Mouse (Mus musculus): ENCODE results near the gene Nxnl2.
"Not testable (repeated sequence)": the region's sequence is repeated elsewhere in the genome, so short reads cannot be mapped to it uniquely, and the experiment has no call there.

Gene Nxnl2

DNA sequence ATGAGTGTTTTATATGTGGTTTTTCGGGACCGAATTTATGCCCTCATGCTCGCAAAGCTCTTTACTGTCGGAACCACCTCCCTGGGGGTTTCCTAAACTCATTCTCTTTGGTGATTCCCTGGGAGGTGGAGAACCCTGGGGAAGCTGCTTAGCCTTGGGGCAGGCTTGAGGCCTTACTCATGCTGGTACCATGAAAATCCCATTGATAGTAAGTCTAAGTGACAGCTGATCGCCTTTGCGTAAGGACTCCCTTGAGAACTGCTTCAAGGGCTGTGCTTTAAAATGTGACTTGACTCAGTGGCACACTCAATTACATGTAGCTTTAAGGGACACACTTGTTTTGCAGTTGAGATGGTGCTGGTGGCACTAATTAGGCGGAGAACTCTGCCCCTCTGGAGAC is 1.8 kb downstream of the Nxnl2 start:
- in situ Hi-C loops (cut with MboI; ENCODE audit: unreplicated experiment in 2 of 2) = loop anchor here (5.0 to 10.0 kb wide), 2 partner anchors 208 to 215 kb away; no protein-coding TSS in a partner anchor

DNA sequence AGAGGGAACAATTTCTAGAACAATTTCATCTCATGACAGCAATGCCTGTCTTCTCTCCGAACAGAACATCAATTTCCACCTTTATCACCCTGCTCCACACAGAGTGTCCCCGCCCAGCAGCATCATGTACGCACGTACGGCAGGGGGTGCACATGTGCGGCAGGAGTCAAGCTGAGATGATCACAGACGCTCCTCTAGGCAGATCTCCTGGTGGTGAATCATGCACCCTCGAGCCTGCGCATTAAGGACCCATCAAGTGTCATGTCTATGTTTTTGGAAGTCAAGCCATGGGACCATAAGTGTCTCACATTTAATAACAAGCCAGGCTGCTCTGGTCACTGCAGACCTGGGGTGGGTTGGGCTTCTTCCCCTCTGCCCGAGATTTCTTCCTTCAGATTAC is 8.1 kb downstream of the Nxnl2 start:
- in situ Hi-C loops (cut with MboI; ENCODE audit: unreplicated experiment in 2 of 2) = loop anchor here in 1 of 2 experiments (10.0 kb wide), 1 partner anchor 214 kb away; no protein-coding TSS in a partner anchor

DNA sequence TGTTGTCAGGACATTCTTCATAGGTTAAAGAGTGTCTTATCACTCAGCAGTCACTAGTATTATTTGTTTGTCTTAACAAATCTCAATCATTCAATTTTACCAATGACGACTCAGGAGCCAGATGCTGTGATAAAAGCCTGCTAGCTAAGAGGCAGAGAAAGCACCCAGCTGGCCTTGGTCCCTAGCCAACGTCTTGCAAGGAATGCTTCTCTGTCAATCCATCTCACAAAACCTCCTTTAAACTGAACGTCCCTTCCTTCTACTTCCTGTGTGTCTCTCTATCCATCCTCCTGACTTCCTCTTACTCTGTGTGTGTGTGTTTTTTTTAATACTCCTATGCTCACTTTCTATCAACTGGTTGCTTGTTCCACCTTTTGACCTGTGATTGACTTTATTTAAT is 8.5 kb downstream of the Nxnl2 start:
- in situ Hi-C loops (cut with MboI; ENCODE audit: unreplicated experiment in 2 of 2) = loop anchor here in 1 of 2 experiments (10.0 kb wide), 1 partner anchor 215 kb away; no protein-coding TSS in a partner anchor

DNA sequence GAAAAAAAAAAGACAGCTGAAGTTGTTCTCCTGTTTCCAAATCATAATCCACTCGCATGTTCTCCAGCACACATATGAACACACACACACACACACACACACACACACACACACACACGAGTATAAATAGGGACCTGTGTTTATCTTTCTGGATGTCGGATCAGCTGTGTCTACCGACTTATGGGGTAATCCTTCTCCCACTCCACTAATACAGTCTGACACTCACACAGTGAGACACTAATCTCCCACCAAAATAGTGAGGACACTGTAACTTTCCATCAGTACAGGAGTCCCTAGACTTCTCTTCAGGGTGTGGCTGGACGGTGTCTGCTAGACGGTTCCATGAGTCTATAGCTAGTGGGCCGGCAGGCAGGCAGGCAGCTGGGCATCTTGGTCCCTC is 11.4 kb downstream of the Nxnl2 start:
- in situ Hi-C loops (cut with MboI; ENCODE audit: unreplicated experiment in 2 of 2) = loop anchor here in 1 of 2 experiments (5.0 kb wide), 1 partner anchor 230 kb away; no protein-coding TSS in a partner anchor

DNA sequence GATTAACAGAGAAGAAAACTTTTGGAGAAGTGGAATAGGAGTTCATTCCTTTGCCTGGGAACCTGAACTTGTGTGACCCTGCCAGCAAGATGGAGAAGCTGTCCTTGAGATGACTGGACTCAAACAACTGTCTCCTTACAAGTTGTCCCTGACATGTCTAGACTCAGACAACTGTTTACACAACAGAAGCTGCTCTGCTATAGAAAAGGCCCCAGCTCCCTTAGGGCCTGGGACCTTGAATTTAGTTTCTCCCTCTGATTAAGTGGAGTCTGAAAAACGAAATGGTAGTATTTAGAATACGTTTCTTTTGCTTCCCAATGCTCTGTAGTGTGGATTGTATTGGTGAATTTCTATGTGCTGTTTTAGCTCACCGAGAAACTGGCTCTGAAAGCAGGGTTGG is 14.1 kb downstream of the Nxnl2 start:
- in situ Hi-C loops (cut with MboI; ENCODE audit: unreplicated experiment in 2 of 2) = loop anchor here (5.0 kb wide), 1 partner anchor 227 kb away; no protein-coding TSS in a partner anchor

DNA sequence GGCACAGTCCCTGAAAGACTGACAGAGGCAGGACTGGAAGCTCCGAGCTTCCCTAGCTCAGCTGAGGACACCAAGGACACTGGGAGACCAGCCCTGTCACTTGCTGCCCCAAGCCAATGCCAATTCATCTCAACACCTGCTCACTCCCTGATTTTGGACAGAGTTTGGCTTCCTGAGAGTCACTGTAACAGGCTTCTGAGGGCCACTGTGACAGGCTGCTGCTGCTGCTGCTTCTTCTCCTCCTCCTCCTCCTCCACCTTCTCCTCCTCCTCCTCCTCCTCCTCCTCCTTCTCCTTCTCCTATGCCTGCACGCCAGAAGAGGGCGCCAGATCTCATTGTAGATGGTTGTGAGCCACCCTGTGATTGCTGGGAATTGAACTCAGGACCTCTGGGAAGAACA is 19.5 kb downstream of the Nxnl2 start:
- in situ Hi-C loops (cut with MboI; ENCODE audit: unreplicated experiment in 2 of 2) = no loop called here

DNA sequence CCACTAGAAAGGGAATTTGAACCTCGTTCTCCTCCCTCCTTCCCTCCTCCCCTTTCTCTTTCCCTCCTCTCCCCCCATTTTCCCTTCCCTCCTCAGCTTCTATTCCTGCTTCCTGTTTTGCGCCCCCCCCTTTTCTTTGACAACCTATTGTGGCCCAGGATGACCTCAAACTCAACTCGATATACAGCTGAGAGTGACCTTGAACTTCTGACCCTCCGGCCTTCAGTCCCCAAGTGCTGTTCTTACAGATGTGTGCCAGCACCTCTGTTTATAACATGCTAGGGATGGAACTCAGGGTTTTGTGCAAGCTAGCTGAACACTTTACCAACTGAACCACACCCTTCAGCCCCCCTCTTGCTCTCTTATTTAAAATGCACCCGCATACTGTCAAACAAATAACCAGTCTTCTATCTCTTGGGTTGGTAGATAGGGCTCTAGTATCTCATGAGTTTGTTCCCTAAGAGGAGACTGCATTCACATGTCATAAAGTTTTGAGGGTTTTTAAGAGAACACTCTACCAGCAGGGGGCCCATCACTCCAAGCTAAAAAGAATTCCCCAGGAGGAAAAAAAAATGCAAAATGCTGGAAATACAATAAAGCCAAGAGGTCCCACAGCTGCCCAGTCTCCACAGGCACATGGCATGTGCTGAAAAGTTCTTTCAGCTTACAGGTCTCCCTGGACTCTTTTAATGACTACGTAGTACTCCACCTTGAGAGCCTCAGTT is 20.8 kb downstream of the Nxnl2 start:
- in situ Hi-C loops (cut with MboI; ENCODE audit: unreplicated experiment in 2 of 2) = no loop called here

DNA sequence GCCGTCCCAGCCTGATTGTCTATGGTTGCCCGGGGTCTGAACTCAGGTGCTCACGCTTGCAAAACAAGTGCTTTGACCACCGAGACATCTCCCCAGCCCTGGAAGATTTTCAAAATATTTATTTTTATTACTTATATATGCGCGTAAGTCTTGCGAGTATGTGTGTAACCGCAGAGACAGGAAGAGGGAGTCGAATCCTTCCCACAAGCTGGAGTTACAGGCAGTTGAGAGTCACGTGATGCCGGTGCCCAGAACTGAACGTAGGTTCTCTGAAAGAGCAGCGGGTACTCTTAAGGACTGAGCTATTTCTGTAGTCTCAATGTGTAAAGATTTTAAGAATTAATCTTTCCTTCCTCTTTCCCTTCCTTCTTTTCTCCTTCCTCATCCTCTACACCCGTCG is 23.1 kb downstream of the Nxnl2 start:
- in situ Hi-C loops (cut with MboI; ENCODE audit: unreplicated experiment in 2 of 2) = no loop called here

DNA sequence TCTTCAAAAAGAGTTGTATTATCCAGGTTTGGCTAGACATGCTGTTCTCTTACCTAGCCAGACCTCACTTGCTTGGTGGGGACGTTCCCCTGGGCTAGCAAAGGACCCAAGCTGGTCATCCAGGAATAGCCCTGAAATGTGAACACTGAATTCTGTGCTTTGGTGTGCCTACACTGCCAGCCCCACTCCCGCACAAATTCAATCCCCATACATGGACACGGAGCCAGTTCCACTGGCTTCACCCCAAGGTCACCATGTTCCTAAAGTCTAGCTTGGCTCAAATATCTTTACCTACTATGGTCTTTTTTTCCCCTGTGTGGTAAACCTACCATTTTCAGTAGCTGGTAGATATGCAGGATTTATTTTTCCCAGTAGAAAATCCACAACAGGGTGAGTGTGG is 26.9 kb downstream of the Nxnl2 start:
- in situ Hi-C loops (cut with MboI; ENCODE audit: unreplicated experiment in 2 of 2) = no loop called here

DNA sequence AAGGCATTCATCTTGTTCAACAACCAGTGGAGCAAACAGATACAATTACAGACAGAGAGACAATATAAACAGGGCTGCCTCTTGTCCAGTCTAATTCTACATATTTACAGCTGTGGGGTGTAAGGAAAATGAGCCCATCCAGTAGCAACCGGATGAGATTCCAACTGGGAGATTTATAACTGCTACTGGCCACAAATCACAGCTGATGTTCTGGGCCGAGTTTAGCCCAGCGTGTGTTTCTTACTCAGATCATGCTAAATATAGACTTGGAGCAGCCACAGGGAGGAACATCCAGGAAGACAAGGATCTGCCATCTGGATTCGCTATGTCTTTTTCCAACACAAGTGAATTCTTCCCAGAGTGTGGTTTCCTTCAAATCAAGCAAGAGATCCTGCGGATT is 27.4 kb downstream of the Nxnl2 start:
- in situ Hi-C loops (cut with MboI; ENCODE audit: unreplicated experiment in 2 of 2) = no loop called here

DNA sequence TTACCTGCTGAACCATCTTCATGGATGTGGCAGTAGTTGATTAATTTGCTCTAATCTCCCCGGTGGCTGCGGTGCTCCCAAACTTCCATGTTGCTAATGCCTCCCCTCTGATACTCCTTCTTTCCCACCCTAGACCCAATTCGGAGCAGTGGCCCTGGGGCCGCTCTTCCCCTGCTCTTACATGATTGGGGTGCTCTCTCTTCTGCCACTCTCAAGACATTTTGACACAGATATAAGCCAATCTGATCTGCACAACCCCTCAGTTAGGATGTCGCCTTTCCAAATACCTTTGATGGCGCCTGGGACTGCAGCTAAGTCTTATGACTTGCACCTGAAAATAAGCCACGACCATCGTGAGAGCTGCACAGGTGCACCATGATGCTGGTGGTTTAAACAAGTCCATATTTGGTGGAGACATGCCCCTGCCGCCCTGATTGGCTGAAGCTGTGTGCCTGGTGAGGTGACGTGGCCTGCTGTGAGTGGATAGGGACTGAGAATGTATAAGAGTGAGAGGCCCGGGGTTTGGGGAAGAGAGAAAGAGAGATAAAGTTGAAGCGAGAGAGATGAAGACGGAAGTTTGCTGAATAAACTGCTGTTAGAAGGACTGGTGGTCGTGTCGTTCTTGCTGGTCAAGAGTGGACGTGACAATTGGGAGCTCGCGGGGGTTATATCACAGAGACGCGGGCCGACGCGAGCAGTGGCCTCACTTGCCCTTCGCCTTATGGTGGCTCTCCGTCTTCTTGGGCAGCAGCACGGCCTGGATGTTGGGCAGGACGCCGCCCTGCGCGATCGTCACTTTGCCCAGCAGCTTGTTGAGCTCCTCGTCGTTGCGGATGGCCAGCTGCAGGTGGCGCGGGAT is 31.4 kb downstream of the Nxnl2 start:
- in situ Hi-C loops (cut with MboI; ENCODE audit: unreplicated experiment in 2 of 2) = not testable (repeated sequence)

DNA sequence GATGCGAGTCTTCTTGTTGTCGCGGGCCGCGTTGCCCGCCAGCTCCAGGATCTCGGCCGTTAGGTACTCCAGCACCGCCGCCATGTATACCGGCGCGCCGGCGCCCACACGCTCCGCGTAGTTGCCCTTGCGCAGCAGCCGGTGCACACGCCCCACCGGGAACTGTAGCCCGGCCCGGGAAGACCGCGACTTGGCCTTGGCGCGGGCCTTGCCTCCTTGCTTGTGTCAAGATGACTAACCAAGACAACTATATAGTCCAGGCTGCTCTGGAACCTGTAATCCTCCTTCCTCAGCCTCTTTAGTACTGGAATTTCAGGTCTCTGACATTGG is 32.0 kb downstream of the Nxnl2 start:
- in situ Hi-C loops (cut with MboI; ENCODE audit: unreplicated experiment in 2 of 2) = not testable (repeated sequence)

DNA sequence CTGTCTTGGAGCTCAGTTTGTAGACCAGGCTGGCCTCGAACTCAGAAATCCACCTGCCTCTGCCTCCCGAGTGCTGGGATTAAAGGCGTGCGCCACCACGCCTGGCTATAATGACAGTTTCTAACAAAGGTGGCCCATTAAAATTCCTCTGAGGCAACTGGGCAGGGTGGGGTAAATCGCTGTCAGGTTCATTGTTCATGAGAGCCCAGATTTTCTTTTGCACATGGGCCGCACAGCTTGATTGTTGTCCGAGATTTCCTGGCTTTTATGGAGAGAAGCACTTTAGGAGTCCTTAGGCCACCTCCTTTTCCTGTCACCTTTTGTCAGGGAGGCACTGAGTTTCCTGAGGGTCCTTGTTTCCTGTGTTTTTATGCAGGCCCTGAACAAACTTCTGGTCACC is 32.6 kb downstream of the Nxnl2 start:
- in situ Hi-C loops (cut with MboI; ENCODE audit: unreplicated experiment in 2 of 2) = no loop called here

DNA sequence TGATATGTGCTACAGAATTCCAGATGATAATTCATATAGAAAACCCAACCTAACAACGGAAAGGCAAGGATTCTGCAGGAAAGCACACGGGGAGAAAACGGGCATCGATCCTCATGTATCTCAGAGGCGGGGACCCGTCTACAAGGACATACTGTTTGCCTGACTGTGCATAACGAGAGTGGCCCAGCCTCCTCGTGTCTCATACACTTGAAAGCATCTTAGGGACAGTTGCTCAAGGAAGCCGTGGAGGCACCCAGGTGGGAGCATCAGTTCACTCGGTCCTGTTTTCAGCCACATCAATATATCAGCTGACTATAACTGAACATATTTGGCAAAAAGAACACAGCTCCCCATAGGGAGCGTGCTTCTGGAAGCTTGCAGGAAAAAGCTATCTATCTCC is 33.3 kb downstream of the Nxnl2 start:
- in situ Hi-C loops (cut with MboI; ENCODE audit: unreplicated experiment in 2 of 2) = not testable (repeated sequence)

DNA sequence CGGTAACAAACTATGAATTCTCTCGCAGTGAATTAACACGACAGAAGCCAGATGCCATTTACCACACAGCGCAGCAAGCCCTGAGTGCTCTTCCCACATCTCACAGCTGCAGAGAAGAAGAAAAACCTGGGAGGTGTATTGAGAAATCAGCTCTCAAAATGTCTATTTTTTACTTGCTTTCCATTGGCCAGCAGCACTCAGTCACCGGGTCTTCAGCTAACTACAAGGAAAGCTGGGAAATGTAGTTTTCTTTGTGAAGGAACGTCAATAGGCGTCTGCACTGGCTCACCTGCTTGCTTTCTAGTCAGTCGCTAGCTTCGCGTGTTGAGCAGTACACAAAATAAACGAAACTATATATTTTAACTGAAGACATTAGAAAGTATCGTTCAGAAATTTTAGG is 37.1 kb downstream of the Nxnl2 start:
- in situ Hi-C loops (cut with MboI; ENCODE audit: unreplicated experiment in 2 of 2) = no loop called here

DNA sequence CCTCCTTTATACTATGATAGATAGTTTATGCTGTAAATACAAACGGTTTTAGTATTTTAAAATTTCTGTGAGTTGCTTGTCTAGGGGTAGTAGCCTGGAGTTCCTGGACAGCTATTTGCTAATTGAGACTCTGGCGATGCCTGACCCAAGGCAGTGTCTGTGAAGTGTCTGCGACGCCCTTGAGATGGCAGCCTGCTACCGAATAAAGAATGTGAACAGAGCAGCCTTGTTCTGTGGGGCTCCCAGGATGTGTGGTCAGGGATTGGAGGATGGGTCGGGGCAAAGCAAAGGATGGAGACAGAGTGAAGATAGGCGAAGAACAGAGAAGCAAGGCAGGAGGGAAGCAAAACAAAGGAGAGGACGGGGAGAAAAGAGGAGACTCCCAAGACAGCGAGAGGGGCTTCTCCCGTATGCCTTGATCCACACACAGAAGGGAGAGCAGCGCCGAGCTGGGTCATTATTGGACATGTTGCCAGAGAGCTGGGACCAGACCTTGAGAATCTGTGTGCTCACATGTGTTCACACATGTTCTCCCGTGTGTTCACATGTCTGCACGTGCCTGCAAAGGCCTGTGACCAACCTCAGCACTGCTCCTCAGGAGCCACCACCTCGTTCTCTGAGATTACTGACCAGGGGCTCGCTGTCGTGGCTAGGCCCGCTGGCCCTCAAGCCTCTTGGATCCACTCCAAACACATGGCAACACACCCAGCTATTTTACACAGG is 37.7 kb downstream of the Nxnl2 start:
- in situ Hi-C loops (cut with MboI; ENCODE audit: unreplicated experiment in 2 of 2) = no loop called here

DNA sequence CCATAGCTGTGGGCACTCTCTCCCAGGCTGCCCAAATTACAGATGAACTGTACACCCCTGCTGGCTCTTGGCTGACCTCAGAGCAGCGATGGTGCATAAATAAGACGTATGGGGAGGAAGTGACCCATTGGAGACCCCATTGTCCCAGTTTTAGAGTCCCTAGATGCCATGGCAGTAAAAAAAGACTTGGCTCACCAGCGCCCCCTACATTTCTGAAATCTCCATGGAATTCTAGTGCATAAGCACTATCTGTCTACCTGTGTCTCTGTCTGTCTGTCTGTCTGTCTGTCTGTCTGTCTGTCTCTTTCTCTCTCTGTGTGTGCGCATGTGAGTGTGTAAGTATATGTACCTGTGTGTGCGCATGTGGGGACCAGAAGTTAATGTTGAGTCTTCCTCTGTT is 39.8 kb downstream of the Nxnl2 start:
- in situ Hi-C loops (cut with MboI; ENCODE audit: unreplicated experiment in 2 of 2) = no loop called here

DNA sequence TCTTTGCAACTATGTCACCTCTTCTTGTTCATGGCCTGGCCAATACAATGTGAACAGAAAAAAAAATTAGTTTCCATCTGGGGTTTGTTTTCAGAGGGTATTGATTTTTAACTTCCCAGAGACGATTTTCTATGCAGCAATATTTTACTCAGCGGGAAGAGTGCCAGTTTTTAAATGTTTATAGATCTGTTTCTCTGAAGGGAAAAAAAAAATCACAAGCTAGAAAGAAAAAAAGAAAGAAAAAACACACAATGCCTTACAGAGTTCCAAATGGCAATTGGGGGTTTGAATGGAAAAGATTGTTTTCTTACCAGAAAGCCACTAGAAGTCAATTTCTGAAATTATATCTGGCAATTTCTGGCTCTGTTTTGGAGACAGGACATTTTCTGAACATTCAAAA is 43.9 kb downstream of the Nxnl2 start:
- in situ Hi-C loops (cut with MboI; ENCODE audit: unreplicated experiment in 2 of 2) = no loop called here

DNA sequence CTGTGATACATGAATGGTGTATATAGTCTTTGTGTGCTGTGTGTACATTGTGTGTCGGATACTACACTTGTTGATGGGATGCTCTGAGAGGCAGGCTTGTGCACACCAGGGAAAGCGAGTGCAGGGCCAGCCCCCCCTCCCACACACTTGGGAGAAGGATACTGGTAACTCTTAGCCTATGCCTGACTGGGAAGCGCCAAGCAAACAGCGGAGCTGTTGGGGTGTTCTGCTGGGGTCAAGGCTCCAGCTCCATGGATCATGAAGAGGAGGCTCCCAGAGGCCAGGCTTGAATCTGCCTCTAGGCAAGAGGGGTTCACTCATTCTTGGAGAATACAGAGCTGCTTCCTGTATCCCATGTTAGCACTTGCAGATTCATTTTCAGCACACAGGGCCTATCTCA is 50.1 kb downstream of the Nxnl2 start:
- in situ Hi-C loops (cut with MboI; ENCODE audit: unreplicated experiment in 2 of 2) = no loop called here

DNA sequence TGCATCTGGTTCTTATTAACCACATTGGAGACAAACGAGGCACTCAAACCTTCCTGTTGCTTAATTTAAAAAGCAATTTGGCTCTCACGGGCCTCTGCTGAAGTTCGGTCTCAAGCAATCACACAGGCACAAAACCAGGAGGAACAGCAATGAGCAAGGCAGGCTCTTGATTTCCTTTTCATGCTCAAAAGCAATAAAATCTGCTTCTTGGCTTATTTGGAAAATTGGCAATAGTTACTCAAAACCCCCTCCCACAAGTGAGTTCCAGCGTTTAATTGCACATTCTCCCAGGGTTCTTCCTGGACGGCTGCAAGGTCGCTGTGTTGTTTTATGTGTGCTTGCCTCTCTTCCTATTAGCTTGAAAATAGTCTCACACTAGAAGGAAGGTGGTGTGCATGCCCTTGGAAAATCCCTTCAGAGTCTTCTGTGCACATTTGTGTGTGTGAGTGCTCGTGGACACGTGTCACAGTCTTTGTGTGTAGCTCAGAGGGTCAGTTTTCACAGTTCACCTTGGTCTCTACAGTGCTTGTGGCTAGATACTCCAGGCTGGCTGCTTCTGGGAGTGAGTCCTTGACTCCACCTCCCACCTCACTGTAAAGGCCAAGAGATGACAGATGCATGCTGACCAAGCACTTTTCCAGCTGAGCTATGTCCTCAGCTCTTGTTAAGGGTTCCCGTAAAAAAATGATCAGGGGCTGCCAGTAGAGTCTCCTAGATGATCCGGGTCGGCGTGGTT is 50.8 kb downstream of the Nxnl2 start:
- in situ Hi-C loops (cut with MboI; ENCODE audit: unreplicated experiment in 2 of 2) = no loop called here

Measured in v-Abl transformed pro-B cells (cell line).